In genomic region chr8:9200099-9200498, GRCm38 (mm10) we compare ENCODE assay signal across 22 mouse cellular contexts.
DNase-seq lines count a peak whose midpoint lies in the region; ATAC-seq lines count a peak whose summit lies in the region.
"Had no signal": no experiment of that assay in that cellular context is flagged by ENCODE, and none has a peak within 500 bp of the region (broad histone marks: within the 10 kb centered on the region; RNA-seq: fewer than 3 reads in every experiment).

No protein-coding gene starts in this region.

- 0 out of 2 replicates have a peak, but pooled peaks cover 6% of the 10 kb centered on the region for H3K4me1 ChIP-seq in hindbrain, embryonic 13.5 days (replicated peaks)
- H3K4me1 ChIP-seq in hindbrain, embryonic 11.5 days (replicated peaks; ENCODE audit: control insufficient read depth, insufficient read depth, low read length) = no peaks in the 10 kb centered on the region
- H3K4me1 ChIP-seq in hindbrain, embryonic 14.5 days (replicated peaks; ENCODE audit: control insufficient read depth, insufficient read depth, low read length) = 0 out of 2 replicates have a peak, but pooled peaks cover 7% of the 10 kb centered on the region
- H3K4me1 ChIP-seq in hindbrain, embryonic 15.5 days (replicated peaks) = no peaks in the 10 kb centered on the region
- H3K4me1 ChIP-seq in midbrain, embryonic 16.5 days (ENCODE audit: control insufficient read depth, insufficient read depth, low read length) = no peaks in the 10 kb centered on the region
- no peaks in the 10 kb centered on the region for H3K4me1 ChIP-seq in kidney, embryonic 15.5 days
- H3K4me1 ChIP-seq: liver, embryonic 13.5 days had no signal

- DNase-seq in hindbrain, embryonic 11.5 days (ENCODE audit: low spot score) = no peak
- no peak for DNase-seq in hindbrain, embryonic 14.5 days (ENCODE audit: low spot score)
- DNase-seq in frontal cortex, postnatal 10 days (ENCODE audit: low spot score in 2 of 2) = no peak
- DNase-seq: adrenal gland, adult 2 months; cerebellum, adult 11-12 months; cerebellum, postnatal 14 days; heart, adult 18-20 months; kidney, adult 18-20 months; kidney, postnatal 10 days; liver, embryonic 13.5 days; lung, adult 2 months; lung, postnatal 14 days; thymus, adult 2 months; thymus, postnatal 4 days had no signal

- H3K9me3 ChIP-seq in hindbrain, embryonic 13.5 days = no peaks in the 10 kb centered on the region
- H3K9me3 ChIP-seq in hindbrain, embryonic 11.5 days (ENCODE audit: control insufficient read depth, low read length) = no peaks in the 10 kb centered on the region
- no peaks in the 10 kb centered on the region for H3K9me3 ChIP-seq in hindbrain, embryonic 14.5 days (ENCODE audit: control insufficient read depth, low read length)
- H3K9me3 ChIP-seq in hindbrain, embryonic 15.5 days = no peaks in the 10 kb centered on the region
- no peaks in the 10 kb centered on the region for H3K9me3 ChIP-seq in midbrain, embryonic 16.5 days (replicated peaks; ENCODE audit: control insufficient read depth, low read length, poor library complexity, severe bottlenecking)
- H3K9me3 ChIP-seq in kidney, embryonic 15.5 days (replicated peaks) = no peaks in the 10 kb centered on the region
- H3K9me3 ChIP-seq: forebrain, embryonic 12.5 days; heart, embryonic 13.5 days; liver, embryonic 13.5 days had no signal

- no peak overlapping the region for H3K27ac ChIP-seq in hindbrain, embryonic 13.5 days
- no peak overlapping the region for H3K27ac ChIP-seq in hindbrain, embryonic 11.5 days (ENCODE audit: low read depth, low read length)
- H3K27ac ChIP-seq in hindbrain, embryonic 14.5 days = no peak overlapping the region
- no peak overlapping the region for H3K27ac ChIP-seq in hindbrain, embryonic 15.5 days (replicated peaks)
- H3K27ac ChIP-seq in midbrain, embryonic 16.5 days (ENCODE audit: low read length) = no peak overlapping the region
- H3K27ac ChIP-seq in kidney, embryonic 15.5 days = no peak overlapping the region
- H3K27ac ChIP-seq: forebrain, embryonic 12.5 days; heart, embryonic 13.5 days; liver, embryonic 13.5 days; stomach, postnatal 0 days had no signal

- 89% methylated on average over 3 of the region's 3 CpGs for WGBS in hindbrain, embryonic 13.5 days
- WGBS in hindbrain, embryonic 11.5 days = 77% methylated on average over 3 of the region's 3 CpGs
- 85% methylated on average over 3 of the region's 3 CpGs for WGBS in hindbrain, embryonic 14.5 days
- 89% methylated on average over 3 of the region's 3 CpGs for WGBS in hindbrain, embryonic 15.5 days
- 93% methylated on average over 3 of the region's 3 CpGs for WGBS in midbrain, embryonic 16.5 days
- WGBS in kidney, embryonic 15.5 days = 88% methylated on average over 3 of the region's 3 CpGs

- peak; percentile 57; the same call in 1 of the 2 replicates for ATAC-seq in hindbrain, embryonic 13.5 days (ENCODE audit: low FRiP score)
- ATAC-seq in hindbrain, embryonic 11.5 days (ENCODE audit: low FRiP score) = no peak
- ATAC-seq in hindbrain, embryonic 14.5 days (ENCODE audit: low FRiP score) = peak; percentile 59; the same call in 1 of the 2 replicates
- 0 out of 2 replicates have a peak, but pooled peaks have one; percentile 55 for ATAC-seq in hindbrain, embryonic 15.5 days (ENCODE audit: low FRiP score, low read depth)
- peak; percentile 28; the same call in 1 of the 2 replicates for ATAC-seq in midbrain, embryonic 16.5 days
- ATAC-seq in kidney, embryonic 15.5 days (replicated peaks; ENCODE audit: low FRiP score) = no peak
- ATAC-seq: inflammation-experienced regulatory T-cells, adult 6 months had no signal

- no peak overlapping the region for H3K9ac ChIP-seq in hindbrain, embryonic 13.5 days
- no peak overlapping the region for H3K9ac ChIP-seq in hindbrain, embryonic 11.5 days (ENCODE audit: low read depth, low read length)
- no peak overlapping the region for H3K9ac ChIP-seq in hindbrain, embryonic 14.5 days
- no peak overlapping the region for H3K9ac ChIP-seq in hindbrain, embryonic 15.5 days
- no peak overlapping the region for H3K9ac ChIP-seq in midbrain, embryonic 16.5 days (ENCODE audit: low read depth, low read length)
- no peak overlapping the region for H3K9ac ChIP-seq in kidney, embryonic 15.5 days
- H3K9ac ChIP-seq: forebrain, embryonic 12.5 days; heart, embryonic 13.5 days; liver, embryonic 13.5 days had no signal

- no peak overlapping the region for H3K4me3 ChIP-seq in hindbrain, embryonic 13.5 days
- no peak overlapping the region for H3K4me3 ChIP-seq in hindbrain, embryonic 11.5 days (ENCODE audit: low read depth, low read length)
- no peak overlapping the region for H3K4me3 ChIP-seq in hindbrain, embryonic 14.5 days (replicated peaks; ENCODE audit: low read length)
- no peak overlapping the region for H3K4me3 ChIP-seq in hindbrain, embryonic 15.5 days
- H3K4me3 ChIP-seq in midbrain, embryonic 16.5 days (ENCODE audit: low read depth, low read length) = no peak overlapping the region
- H3K4me3 ChIP-seq in kidney, embryonic 15.5 days (replicated peaks) = no peak overlapping the region
- H3K4me3 ChIP-seq: forebrain, embryonic 12.5 days; heart, embryonic 13.5 days; liver, embryonic 13.5 days had no signal

- no peaks in the 10 kb centered on the region for H3K27me3 ChIP-seq in hindbrain, embryonic 13.5 days
- no peaks in the 10 kb centered on the region for H3K27me3 ChIP-seq in hindbrain, embryonic 11.5 days (ENCODE audit: control insufficient read depth, insufficient read depth, low read length)
- H3K27me3 ChIP-seq in hindbrain, embryonic 14.5 days (ENCODE audit: control insufficient read depth, insufficient read depth, low read length) = no peaks in the 10 kb centered on the region
- H3K27me3 ChIP-seq in hindbrain, embryonic 15.5 days = no peaks in the 10 kb centered on the region
- H3K27me3 ChIP-seq in midbrain, embryonic 16.5 days (ENCODE audit: control insufficient read depth, insufficient read depth, low read depth, low read length) = no peaks in the 10 kb centered on the region
- no peaks in the 10 kb centered on the region for H3K27me3 ChIP-seq in kidney, embryonic 15.5 days
- H3K27me3 ChIP-seq: forebrain, embryonic 12.5 days; heart, embryonic 13.5 days; liver, embryonic 13.5 days had no signal

- no peaks in the 10 kb centered on the region for H3K36me3 ChIP-seq in hindbrain, embryonic 13.5 days
- H3K36me3 ChIP-seq in hindbrain, embryonic 11.5 days (ENCODE audit: control insufficient read depth, insufficient read depth, low read length) = no peaks in the 10 kb centered on the region
- H3K36me3 ChIP-seq in hindbrain, embryonic 14.5 days (replicated peaks; ENCODE audit: control insufficient read depth, insufficient read depth) = no peaks in the 10 kb centered on the region
- H3K36me3 ChIP-seq in hindbrain, embryonic 15.5 days = no peaks in the 10 kb centered on the region
- no peaks in the 10 kb centered on the region for H3K36me3 ChIP-seq in midbrain, embryonic 16.5 days (ENCODE audit: control insufficient read depth, insufficient read depth, low read length)
- H3K36me3 ChIP-seq in kidney, embryonic 15.5 days = no peaks in the 10 kb centered on the region
- H3K36me3 ChIP-seq: forebrain, embryonic 12.5 days; heart, embryonic 13.5 days; liver, embryonic 13.5 days had no signal

- no peak overlapping the region for H3K4me2 ChIP-seq in hindbrain, embryonic 13.5 days
- H3K4me2 ChIP-seq in hindbrain, embryonic 11.5 days (replicated peaks; ENCODE audit: low read depth, low read length) = no peak overlapping the region
- no peak overlapping the region for H3K4me2 ChIP-seq in hindbrain, embryonic 14.5 days (replicated peaks)
- H3K4me2 ChIP-seq in hindbrain, embryonic 15.5 days = no peak overlapping the region
- no peak overlapping the region for H3K4me2 ChIP-seq in midbrain, embryonic 16.5 days (ENCODE audit: low read length)
- H3K4me2 ChIP-seq in kidney, embryonic 15.5 days = no peak overlapping the region
- H3K4me2 ChIP-seq: forebrain, embryonic 12.5 days; heart, embryonic 13.5 days; liver, embryonic 13.5 days had no signal

Comparison
In these comparisons a context has a peak if more than half of its experiments do, and no peak if none do; other contexts are left out.
1. ATAC-seq: peak in hindbrain, embryonic 13.5 days (single experiment), hindbrain, embryonic 14.5 days (single experiment), hindbrain, embryonic 15.5 days (single experiment) and midbrain, embryonic 16.5 days (single experiment); none in hindbrain, embryonic 11.5 days (single experiment) and kidney, embryonic 15.5 days (single experiment).